24 mouse cellular contexts compared by ENCODE assay signal in the genomic region with DNA sequence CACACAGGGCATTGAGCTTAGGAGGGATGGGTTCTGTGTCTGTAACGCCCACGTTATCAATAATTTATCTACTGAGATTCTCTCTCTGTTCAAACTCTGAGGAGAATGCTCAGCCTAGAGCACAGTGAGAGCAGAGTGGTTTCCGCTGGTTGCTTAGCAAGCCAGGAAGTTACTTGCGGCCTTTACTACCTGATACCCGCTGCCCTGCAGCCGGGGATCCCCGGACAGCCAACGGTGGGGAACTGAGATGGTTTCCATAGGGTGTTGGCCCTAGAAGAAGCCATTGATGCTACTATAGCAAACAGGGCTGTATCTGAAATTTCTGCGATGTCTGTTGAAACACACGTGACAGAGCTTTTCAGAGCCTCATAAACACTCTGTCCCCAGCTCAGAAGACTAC.
"Had no signal": no experiment of that assay in that cellular context is flagged by ENCODE, and none has a peak within 500 bp of the region (broad histone marks: within the 10 kb centered on the region; RNA-seq: fewer than 3 reads in every experiment).

No protein-coding gene starts in this region.

- H3K36me3 ChIP-seq: kidney, embryonic 15.5 days; limb, embryonic 10.5 days; limb, embryonic 13.5 days; liver, embryonic 12.5 days; liver, embryonic 15.5 days; lung, embryonic 15.5 days; midbrain, embryonic 15.5 days; neural tube, embryonic 12.5 days; neural tube, embryonic 15.5 days had no signal

- H3K27ac ChIP-seq: kidney, embryonic 15.5 days; limb, embryonic 10.5 days; limb, embryonic 13.5 days; liver, embryonic 12.5 days; liver, embryonic 15.5 days; lung, embryonic 15.5 days; midbrain, embryonic 15.5 days; neural tube, embryonic 12.5 days; neural tube, embryonic 15.5 days; stomach, postnatal 0 days had no signal

- H3K9me3 ChIP-seq: kidney, embryonic 15.5 days; limb, embryonic 10.5 days; limb, embryonic 13.5 days; liver, embryonic 15.5 days; lung, embryonic 15.5 days; midbrain, embryonic 15.5 days; neural tube, embryonic 15.5 days had no signal

- H3K27me3 ChIP-seq: kidney, embryonic 15.5 days; limb, embryonic 13.5 days; liver, embryonic 12.5 days; liver, embryonic 15.5 days; lung, embryonic 15.5 days; midbrain, embryonic 15.5 days; neural tube, embryonic 12.5 days; neural tube, embryonic 15.5 days had no signal

- H3K4me3 ChIP-seq: kidney, embryonic 15.5 days; limb, embryonic 10.5 days; limb, embryonic 13.5 days; liver, embryonic 12.5 days; liver, embryonic 15.5 days; lung, embryonic 15.5 days; midbrain, embryonic 15.5 days; myocyte; neural tube, embryonic 12.5 days; neural tube, embryonic 15.5 days had no signal

- DNase-seq: kidney, adult 8-10 months; kidney, postnatal 10 days; kidney, postnatal 36 days; layer of hippocampus, postnatal 36 days; liver; lung, adult 18-20 months; lung, postnatal 10 days; lung, postnatal 36 days; right cerebral cortex, adult 18-20 months; right cerebral cortex, postnatal 14 days; right cerebral cortex, postnatal 4 days; thymus, postnatal 25 days had no signal

- H3K4me1 ChIP-seq: liver, embryonic 12.5 days; liver, embryonic 15.5 days; midbrain, embryonic 15.5 days; neural tube, embryonic 12.5 days; neural tube, embryonic 15.5 days had no signal

- H3K4me2 ChIP-seq: kidney, embryonic 15.5 days; limb, embryonic 13.5 days; liver, embryonic 12.5 days; liver, embryonic 15.5 days; lung, embryonic 15.5 days; midbrain, embryonic 11.5 days; midbrain, embryonic 15.5 days; neural tube, embryonic 12.5 days; neural tube, embryonic 15.5 days had no signal

- ATAC-seq: liver, embryonic 12.5 days; midbrain, embryonic 15.5 days had no signal

- H3K9ac ChIP-seq: kidney, embryonic 15.5 days; limb, embryonic 13.5 days; liver, embryonic 12.5 days; liver, embryonic 15.5 days; lung, embryonic 15.5 days; midbrain, embryonic 15.5 days; neural tube, embryonic 12.5 days; neural tube, embryonic 15.5 days had no signal
